In the genomic region with DNA sequence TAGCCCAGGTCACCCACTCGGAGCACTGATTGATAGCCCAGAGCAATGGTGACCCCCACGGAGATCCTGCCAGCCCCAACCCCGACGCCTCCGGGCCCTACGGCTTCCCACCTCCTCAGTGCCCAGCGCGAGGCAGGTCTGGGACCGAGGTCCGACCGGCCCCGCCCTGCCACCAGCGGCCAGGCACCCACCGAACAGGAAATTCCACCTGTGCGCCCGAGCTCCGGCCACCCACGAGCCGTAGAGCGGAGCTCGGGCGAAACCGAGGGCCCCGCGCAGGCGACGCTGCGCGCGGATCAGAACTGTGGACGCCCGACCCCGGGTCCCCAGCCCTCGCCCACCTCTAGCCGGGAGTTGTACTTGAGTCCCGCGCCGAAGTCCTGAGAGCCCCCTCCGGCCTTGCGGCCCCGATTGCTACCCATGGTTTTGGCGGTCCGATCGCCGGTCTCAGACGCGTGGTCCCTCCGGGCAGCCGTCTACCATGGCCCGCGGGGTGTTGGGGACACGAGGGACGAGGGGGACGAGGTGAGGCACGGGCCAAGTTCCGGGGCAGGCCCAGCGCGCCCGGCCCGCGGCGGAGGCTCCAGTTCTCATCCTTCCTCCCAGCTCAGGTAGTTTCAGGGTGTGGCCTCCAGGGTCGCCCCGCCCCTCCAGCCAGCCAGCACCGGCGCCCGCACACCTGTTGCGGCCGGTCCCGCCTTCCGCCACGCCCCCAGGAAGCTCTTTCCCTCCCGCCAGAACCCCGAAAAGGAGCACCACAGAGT, we compare ENCODE assay signal across 9 mouse cellular contexts. TPM values are rescaled to one million over a fixed set of nuclear protein-coding genes. Genes with fewer than 3 reads are reported as not detected.
DNase-seq lines count a peak whose midpoint lies in the region; ATAC-seq and TF ChIP-seq lines count a peak whose summit lies in the region.
"Had no signal": no experiment of that assay in that cellular context is flagged by ENCODE, and none has a peak within 500 bp of the region (broad histone marks: within the 10 kb centered on the region; RNA-seq: fewer than 3 reads in every experiment).

A gene (minus strand): TSS at position 649 of the 764 bp plus-strand sequence.

- no peak for TF ChIP-seq CTCF in cerebellum, adult 2 months (IDR thresholded peaks at IDR 0.05; ENCODE audit: borderline replicate concordance, insufficient read depth, low read depth, low read length)

- peak within 1 kb of the TSS; percentile 86 for H3K4me2 ChIP-seq in hindbrain, embryonic 14.5 days (replicated peaks)
- peak within 1 kb of the TSS; percentile 80 for H3K4me2 ChIP-seq in midbrain, embryonic 16.5 days (ENCODE audit: low read length)

- H3K9ac ChIP-seq in hindbrain, embryonic 14.5 days: peak within 1 kb of the TSS; percentile 40
- peak within 1 kb of the TSS; percentile 52 for H3K9ac ChIP-seq in midbrain, embryonic 16.5 days (ENCODE audit: low read depth, low read length)

- no peak within 1 kb of the TSS for H3K27ac ChIP-seq in cerebellum, adult 2 months (ENCODE audit: insufficient read depth, low read length)
- H3K27ac ChIP-seq in brown adipose tissue, adult 24 weeks (replicated peaks; ENCODE audit: low read depth, low read length): no peak within 1 kb of the TSS
- H3K27ac ChIP-seq in hindbrain, embryonic 14.5 days: no peak within 1 kb of the TSS
- no peak within 1 kb of the TSS for H3K27ac ChIP-seq in midbrain, embryonic 16.5 days (ENCODE audit: low read length)

- TF ChIP-seq POLR2A in cerebellum, adult 2 months (IDR thresholded peaks at IDR 0.05; ENCODE audit: borderline replicate concordance, insufficient read depth, low read length): no peak

- H3K9me3 ChIP-seq in hindbrain, embryonic 14.5 days (ENCODE audit: control insufficient read depth, low read length): no peaks in the 10 kb centered on the region
- no peaks in the 10 kb centered on the region for H3K9me3 ChIP-seq in midbrain, embryonic 16.5 days (replicated peaks; ENCODE audit: control insufficient read depth, low read length, poor library complexity, severe bottlenecking)
- H3K9me3 ChIP-seq: G1E had no signal

- peak within 1 kb of the TSS; percentile 32 for H3K4me3 ChIP-seq in cerebellum, adult 2 months (replicated peaks; ENCODE audit: insufficient read depth, low read depth, low read length)
- H3K4me3 ChIP-seq in brown adipose tissue, adult 24 weeks (ENCODE audit: insufficient read depth, low read depth, low read length): peak within 1 kb of the TSS; percentile 54
- H3K4me3 ChIP-seq in hindbrain, embryonic 14.5 days (replicated peaks; ENCODE audit: low read length): peak within 1 kb of the TSS; percentile 40
- H3K4me3 ChIP-seq in midbrain, embryonic 16.5 days (ENCODE audit: low read depth, low read length): peak within 1 kb of the TSS; percentile 45

- peaks cover 2% of the 10 kb centered on the region; the same call in 1 of the 2 replicates for H3K4me1 ChIP-seq in cerebellum, adult 2 months (ENCODE audit: control insufficient read depth, insufficient read depth, low read length)
- H3K4me1 ChIP-seq in brown adipose tissue, adult 24 weeks (ENCODE audit: control insufficient read depth, insufficient read depth, insufficient read length, low read length): peaks cover 3% of the 10 kb centered on the region; the same call in 1 of the 2 replicates
- H3K4me1 ChIP-seq in hindbrain, embryonic 14.5 days (replicated peaks; ENCODE audit: control insufficient read depth, insufficient read depth, low read length): peaks cover 17% of the 10 kb centered on the region
- H3K4me1 ChIP-seq in midbrain, embryonic 16.5 days (ENCODE audit: control insufficient read depth, insufficient read depth, low read length): peaks cover 18% of the 10 kb centered on the region

- ATAC-seq in hindbrain, embryonic 14.5 days (ENCODE audit: low FRiP score): no peak; the same call in 1 of the 2 replicates
- peak; percentile 44; the same call in 1 of the 2 replicates for ATAC-seq in midbrain, embryonic 16.5 days

- under 1% methylated on average over 72 of the region's 74 CpGs for WGBS in cerebellum, adult 2 months
- WGBS in hindbrain, embryonic 14.5 days: under 1% methylated on average over 69 of the region's 74 CpGs
- 1% methylated on average over 74 of the region's 74 CpGs for WGBS in midbrain, embryonic 16.5 days

- H3K27me3 ChIP-seq in cerebellum, adult 2 months (ENCODE audit: control insufficient read depth, insufficient read depth, low read length): peaks cover 3% of the 10 kb centered on the region; the same call in 1 of the 2 replicates
- peaks cover 59% of the 10 kb centered on the region for H3K27me3 ChIP-seq in hindbrain, embryonic 14.5 days (ENCODE audit: control insufficient read depth, insufficient read depth, low read length)
- H3K27me3 ChIP-seq in midbrain, embryonic 16.5 days (ENCODE audit: control insufficient read depth, insufficient read depth, low read depth, low read length): peaks cover 34% of the 10 kb centered on the region

- H3K36me3 ChIP-seq in hindbrain, embryonic 14.5 days (replicated peaks; ENCODE audit: control insufficient read depth, insufficient read depth): no peaks in the 10 kb centered on the region
- no peaks in the 10 kb centered on the region for H3K36me3 ChIP-seq in midbrain, embryonic 16.5 days (ENCODE audit: control insufficient read depth, insufficient read depth, low read length)
- H3K36me3 ChIP-seq: G1E had no signal

- peak; percentile 17 to 20 for DNase-seq in cerebellum, adult 2 months
- DNase-seq in cerebellum, adult 9-10 months: no peak
- DNase-seq in hindbrain, embryonic 14.5 days (ENCODE audit: low spot score): no peak
- DNase-seq in liver: peak; percentile 37
- peak; percentile 14 to 41 for DNase-seq in thymus, postnatal 10 days (ENCODE audit: low spot score in 2 of 2)
- DNase-seq in layer of hippocampus, postnatal 10 days (ENCODE audit: low spot score in 2 of 2): no peak

RNA-seq across cellular contexts. Expression of the gene that starts here (rescaled TPM):
- polyA plus RNA-seq in cerebellum, adult 2 months (2012; rRNA removed): 1.2 and 1.4 TPM in 2 replicates
- polyA plus RNA-seq in brown adipose tissue, adult 24 weeks (2012; ENCODE audit: insufficient read depth, insufficient read length, missing spikeins): 0.71 TPM in 1 of 2 replicates, not detected in the other
- 0.37 and 0.43 TPM in 2 replicates for polyA plus RNA-seq in hindbrain, embryonic 14.5 days (2014; fragmentation: Nextera tagmentation; extraction: Ambion mirVana)
- polyA plus RNA-seq in midbrain, embryonic 16.5 days (2015; fragmentation: Nextera tagmentation; extraction: Ambion mirVana): 0.96 and 1.3 TPM in 2 replicates
- total RNA-seq in layer of hippocampus, postnatal 10 days (2021): under 1 TPM; 0.74 to 0.82 TPM
- polyA plus RNA-seq: G1E had no signal

Comparison
In these comparisons a context has a peak if more than half of its experiments do, and no peak if none do; other contexts are left out.
1. DNase-seq: peak in cerebellum, adult 2 months (2 of 2), liver (single experiment) and thymus, postnatal 10 days (2 of 2); none in cerebellum, adult 9-10 months (single experiment), hindbrain, embryonic 14.5 days (single experiment) and layer of hippocampus, postnatal 10 days (0 of 2).
2. Peak in every context shown above with its lines, with median percentiles within 50 percentile points of each other: H3K4me3 ChIP-seq.